ENCODE assay signal across 10 mouse cellular contexts in genomic region chr3:30460890-30461578, GRCm38 (mm10).
A peak's percentile ranks its signal among the peaks of the same experiment; 100 is the strongest.
DNase-seq lines count a peak whose midpoint lies in the region; ATAC-seq lines count a peak whose summit lies in the region.
"Had no signal": no experiment of that assay in that cellular context is flagged by ENCODE, and none has a peak within 500 bp of the region (broad histone marks: within the 10 kb centered on the region; RNA-seq: fewer than 3 reads in every experiment).

No protein-coding gene starts in this region.

- peak; percentile 67 for DNase-seq in hindbrain, embryonic 14.5 days (ENCODE audit: low spot score)
- no peak for DNase-seq in hindbrain, embryonic 11.5 days (ENCODE audit: low spot score)
- DNase-seq in lung, postnatal 36 days = peak; percentile 64
- DNase-seq in gastrocnemius, adult 8-10 months (ENCODE audit: low spot score in 2 of 2) = no peak
- DNase-seq: cerebellum, postnatal 25 days had no signal

- H3K9ac ChIP-seq in hindbrain, embryonic 14.5 days = no peak overlapping the region
- H3K9ac ChIP-seq in hindbrain, embryonic 11.5 days (ENCODE audit: low read depth, low read length) = no peak overlapping the region
- no peak overlapping the region for H3K9ac ChIP-seq in forebrain, embryonic 16.5 days (replicated peaks; ENCODE audit: low read depth, low read length)
- H3K9ac ChIP-seq in heart, embryonic 15.5 days = no peak overlapping the region
- H3K9ac ChIP-seq: liver, embryonic 12.5 days had no signal

- 77% methylated on average over 9 of the region's 9 CpGs for WGBS in hindbrain, embryonic 14.5 days
- 81% methylated on average over 9 of the region's 9 CpGs for WGBS in hindbrain, embryonic 11.5 days
- 55% methylated on average over 9 of the region's 9 CpGs for whole genome bisulfite sequencing in forebrain, embryonic 16.5 days
- WGBS in heart, embryonic 15.5 days = 61% methylated on average over 9 of the region's 9 CpGs

- H3K27me3 ChIP-seq in hindbrain, embryonic 14.5 days (ENCODE audit: control insufficient read depth, insufficient read depth, low read length) = no peaks in the 10 kb centered on the region
- no peaks in the 10 kb centered on the region for H3K27me3 ChIP-seq in hindbrain, embryonic 11.5 days (ENCODE audit: control insufficient read depth, insufficient read depth, low read length)
- no peaks in the 10 kb centered on the region for H3K27me3 ChIP-seq in forebrain, embryonic 16.5 days (replicated peaks; ENCODE audit: control insufficient read depth, insufficient read depth, low read length)
- 0 out of 2 replicates have a peak, but pooled peaks cover 3% of the 10 kb centered on the region for H3K27me3 ChIP-seq in heart, embryonic 15.5 days
- H3K27me3 ChIP-seq: liver, embryonic 12.5 days had no signal

- H3K4me3 ChIP-seq in hindbrain, embryonic 14.5 days (replicated peaks; ENCODE audit: low read length) = no peak overlapping the region
- no peak overlapping the region for H3K4me3 ChIP-seq in hindbrain, embryonic 11.5 days (ENCODE audit: low read depth, low read length)
- H3K4me3 ChIP-seq in forebrain, embryonic 16.5 days (replicated peaks; ENCODE audit: low read length) = no peak overlapping the region
- H3K4me3 ChIP-seq in heart, embryonic 15.5 days = no peak overlapping the region
- H3K4me3 ChIP-seq: liver, embryonic 12.5 days; myocyte had no signal

- H3K4me1 ChIP-seq in hindbrain, embryonic 14.5 days (replicated peaks; ENCODE audit: control insufficient read depth, insufficient read depth, low read length) = no peaks in the 10 kb centered on the region
- H3K4me1 ChIP-seq in hindbrain, embryonic 11.5 days (replicated peaks; ENCODE audit: control insufficient read depth, insufficient read depth, low read length) = no peaks in the 10 kb centered on the region
- 0 out of 2 replicates have a peak, but pooled peaks cover 3% of the 10 kb centered on the region for H3K4me1 ChIP-seq in forebrain, embryonic 16.5 days (replicated peaks; ENCODE audit: control insufficient read depth, insufficient read depth, low read length)
- H3K4me1 ChIP-seq in heart, embryonic 15.5 days (replicated peaks) = peaks cover 11% of the 10 kb centered on the region
- H3K4me1 ChIP-seq: liver, embryonic 12.5 days had no signal

- H3K9me3 ChIP-seq in hindbrain, embryonic 14.5 days (ENCODE audit: control insufficient read depth, low read length) = no peaks in the 10 kb centered on the region
- no peaks in the 10 kb centered on the region for H3K9me3 ChIP-seq in hindbrain, embryonic 11.5 days (ENCODE audit: control insufficient read depth, low read length)
- H3K9me3 ChIP-seq in forebrain, embryonic 16.5 days (ENCODE audit: control insufficient read depth, low read length) = no peaks in the 10 kb centered on the region
- H3K9me3 ChIP-seq in heart, embryonic 15.5 days (replicated peaks) = no peaks in the 10 kb centered on the region
- H3K9me3 ChIP-seq: liver, embryonic 12.5 days had no signal

- ATAC-seq in hindbrain, embryonic 14.5 days (ENCODE audit: low FRiP score) = peak; percentile 60; the same call in 1 of the 2 replicates
- ATAC-seq in hindbrain, embryonic 11.5 days (ENCODE audit: low FRiP score) = no peak
- peak; percentile 84 for ATAC-seq in forebrain, embryonic 16.5 days
- ATAC-seq in heart, embryonic 15.5 days (replicated peaks; ENCODE audit: insufficient number of reproducible peaks, insufficient read depth, low FRiP score, low read depth) = peak; percentile 50; the same call in 1 of the 2 replicates
- no peak for ATAC-seq in cerebellum, adult (ENCODE audit: insufficient number of reproducible peaks, low FRiP score, low TSS enrichment)
- ATAC-seq: liver, embryonic 12.5 days had no signal

- H3K4me2 ChIP-seq in hindbrain, embryonic 14.5 days (replicated peaks) = no peak overlapping the region
- no peak overlapping the region for H3K4me2 ChIP-seq in hindbrain, embryonic 11.5 days (replicated peaks; ENCODE audit: low read depth, low read length)
- H3K4me2 ChIP-seq in forebrain, embryonic 16.5 days (ENCODE audit: low read length) = no peak overlapping the region
- H3K4me2 ChIP-seq in heart, embryonic 15.5 days = no peak overlapping the region
- H3K4me2 ChIP-seq: liver, embryonic 12.5 days had no signal

- H3K27ac ChIP-seq in hindbrain, embryonic 14.5 days = no peak overlapping the region
- no peak overlapping the region for H3K27ac ChIP-seq in hindbrain, embryonic 11.5 days (ENCODE audit: low read depth, low read length)
- no peak overlapping the region for H3K27ac ChIP-seq in forebrain, embryonic 16.5 days (ENCODE audit: low read length)
- 0 out of 2 replicates have a peak overlapping the region, but pooled peaks have one; percentile 34 for H3K27ac ChIP-seq in heart, embryonic 15.5 days
- H3K27ac ChIP-seq: liver, embryonic 12.5 days had no signal

- H3K36me3 ChIP-seq in hindbrain, embryonic 14.5 days (replicated peaks; ENCODE audit: control insufficient read depth, insufficient read depth) = no peaks in the 10 kb centered on the region
- no peaks in the 10 kb centered on the region for H3K36me3 ChIP-seq in hindbrain, embryonic 11.5 days (ENCODE audit: control insufficient read depth, insufficient read depth, low read length)
- H3K36me3 ChIP-seq in forebrain, embryonic 16.5 days (ENCODE audit: control insufficient read depth, insufficient read depth) = no peaks in the 10 kb centered on the region
- no peaks in the 10 kb centered on the region for H3K36me3 ChIP-seq in heart, embryonic 15.5 days
- H3K36me3 ChIP-seq: liver, embryonic 12.5 days had no signal

Comparison
In these comparisons a context has a peak if more than half of its experiments do, and no peak if none do; other contexts are left out.
1. ATAC-seq: peak in hindbrain, embryonic 14.5 days (single experiment), forebrain, embryonic 16.5 days (single experiment) and heart, embryonic 15.5 days (single experiment); none in hindbrain, embryonic 11.5 days (single experiment) and cerebellum, adult (single experiment).
2. DNase-seq: peak in hindbrain, embryonic 14.5 days (single experiment) and lung, postnatal 36 days (single experiment); none in hindbrain, embryonic 11.5 days (single experiment) and gastrocnemius, adult 8-10 months (0 of 2).